Mouse (Mus musculus) monocyte, adult 5-6 weeks (primary cell): Measurements from ENCODE around the gene Plin2. TPM values are rescaled to one million over a fixed set of nuclear protein-coding genes. Genes with fewer than 3 reads are reported as not detected.
"Not testable (repeated sequence)": the region's sequence is repeated elsewhere in the genome, so short reads cannot be mapped to it uniquely, and the experiment has no call there.

Experiments
- ATAC-seq: fragments of 153-309, 156-312 bp; replicated peaks from 2 replicates; pipeline ENCODE4 v1.8.0; 2017; ENCODE audit warnings: mild to moderate bottlenecking; ENCODE audit not compliant: low TSS enrichment, insufficient number of reproducible peaks, severe bottlenecking, poor library complexity, low FRiP score
- total RNA-seq: library from RNA; stranded (forward); fragments of 200-1000, 200-491, 200-594 nt; gene quantifications from 3 replicates; pipeline ENCODE4 v1.2.3, GENCODE M21; 2017

Gene Plin2
- total RNA-seq, 1 experiment from 2014 or later = 480 TPM

GRCm38 (mm10) chr4:86685231-86686008 is 15.6 kb upstream of the Plin2 start:
- ATAC-seq = no peak

- no peak for ATAC-seq
Observed at GRCm38 (mm10) chr4:86684806-86685205, 14.9 kb upstream of the Plin2 start.

GRCm38 (mm10) chr4:86683746-86684145 is 13.9 kb upstream of the Plin2 start:
- ATAC-seq = no peak

- no peak; the same call in 1 of the 2 replicates for ATAC-seq
Observed at GRCm38 (mm10) chr4:86683280-86683679, 13.4 kb upstream of the Plin2 start.

- ATAC-seq = no peak
Observed at GRCm38 (mm10) chr4:86681846-86682245, 12.0 kb upstream of the Plin2 start.

- no peak for ATAC-seq
Observed at GRCm38 (mm10) chr4:86681421-86681820, 11.6 kb upstream of the Plin2 start.

GRCm38 (mm10) chr4:86679686-86680085 is 9.8 kb upstream of the Plin2 start:
- no peak for ATAC-seq

- no peak for ATAC-seq
Observed at GRCm38 (mm10) chr4:86676756-86677155, 6.9 kb upstream of the Plin2 start.

- ATAC-seq = not testable (repeated sequence)
Observed at GRCm38 (mm10) chr4:86674739-86675138, 4.9 kb upstream of the Plin2 start.

- ATAC-seq = not testable (repeated sequence)
Observed at GRCm38 (mm10) chr4:86674150-86674549, 4.3 kb upstream of the Plin2 start.

- ATAC-seq = no peak
Observed at GRCm38 (mm10) chr4:86672450-86672849, 2.6 kb upstream of the Plin2 start.

- ATAC-seq = peak; percentile 45
Observed at GRCm38 (mm10) chr4:86671803-86672202, 1.9 kb upstream of the Plin2 start.

- ATAC-seq = no peak
Observed at GRCm38 (mm10) chr4:86670582-86671306, 884 bp upstream of the Plin2 start.

- ATAC-seq = peak; percentile 55
Observed at GRCm38 (mm10) chr4:86669241-86669753, 563 bp downstream of the Plin2 start.

- ATAC-seq = no peak
Observed at GRCm38 (mm10) chr4:86668290-86669000, 1.4 kb downstream of the Plin2 start.

GRCm38 (mm10) chr4:86665596-86665995 is 4.3 kb downstream of the Plin2 start:
- no peak for ATAC-seq

GRCm38 (mm10) chr4:86663919-86664318 is 5.9 kb downstream of the Plin2 start:
- ATAC-seq = no peak

- ATAC-seq = no peak
Observed at GRCm38 (mm10) chr4:86657176-86657575, 12.7 kb downstream of the Plin2 start.

GRCm38 (mm10) chr4:86656410-86656809 is 13.4 kb downstream of the Plin2 start:
- not testable (repeated sequence) for ATAC-seq
